Mouse (Mus musculus) inflammation-experienced regulatory T-cells, adult 6 months (primary cell): ENCODE results near the gene Zfp831. TPM values are rescaled to one million over a fixed set of nuclear protein-coding genes. Genes with fewer than 3 reads are reported as not detected.

ENCODE experiments used
- ATAC-seq: one replicate; pipeline ENCODE4 v1.8.0; 2017
- polyA plus RNA-seq, 3 experiments: library from polyadenylated mRNA; unstranded; fragments of 100-300 nt; shearing (Covaris generic); gene quantifications; one replicate each; pipeline ENCODE4 v1.2.1; 2017

The Zfp831 gene
- polyA plus RNA-seq, 3 experiments from 2014 or later = 7.7 to 9.6 (median 9.0) TPM

GRCm38 (mm10) chr2:174652864-174653263 is 9.5 kb downstream of the Zfp831 start:
- no peak for ATAC-seq

GRCm38 (mm10) chr2:174655341-174655740 is 12.0 kb downstream of the Zfp831 start:
- no peak for ATAC-seq

GRCm38 (mm10) chr2:174658229-174658844 is 15.0 kb downstream of the Zfp831 start:
- peak; percentile 68 for ATAC-seq

GRCm38 (mm10) chr2:174659874-174660273 is 16.5 kb downstream of the Zfp831 start:
- ATAC-seq = no peak

GRCm38 (mm10) chr2:174660321-174660720 is 17.0 kb downstream of the Zfp831 start:
- no peak for ATAC-seq

- ATAC-seq = no peak
Measured at GRCm38 (mm10) chr2:174661436-174662171, 18.3 kb downstream of the Zfp831 start.

- no peak for ATAC-seq
Measured at GRCm38 (mm10) chr2:174662593-174662992, 19.3 kb downstream of the Zfp831 start.

- no peak for ATAC-seq
Measured at GRCm38 (mm10) chr2:174665404-174665803, 22.1 kb downstream of the Zfp831 start.

GRCm38 (mm10) chr2:174668806-174669205 is 25.5 kb downstream of the Zfp831 start:
- ATAC-seq = no peak

- peak; percentile 24 for ATAC-seq
Measured at GRCm38 (mm10) chr2:174672506-174673190, 29.3 kb downstream of the Zfp831 start.

GRCm38 (mm10) chr2:174673592-174674286 is 30.4 kb downstream of the Zfp831 start:
- no peak for ATAC-seq

- ATAC-seq = no peak
Measured at GRCm38 (mm10) chr2:174674287-174675045, 31.1 kb downstream of the Zfp831 start.

GRCm38 (mm10) chr2:174675642-174676041 is 32.3 kb downstream of the Zfp831 start:
- ATAC-seq = peak; percentile 78

GRCm38 (mm10) chr2:174701351-174701750 is 58.0 kb downstream of the Zfp831 start:
- no peak for ATAC-seq

GRCm38 (mm10) chr2:174707101-174707500 is 63.8 kb downstream of the Zfp831 start:
- no peak for ATAC-seq

- no peak for ATAC-seq
Measured at GRCm38 (mm10) chr2:174708587-174708986, 65.3 kb downstream of the Zfp831 start.

- ATAC-seq = no peak
Measured at GRCm38 (mm10) chr2:174710185-174710584, 66.9 kb downstream of the Zfp831 start.

GRCm38 (mm10) chr2:174712043-174712442 is 68.7 kb downstream of the Zfp831 start:
- no peak for ATAC-seq

- ATAC-seq = no peak
Measured at GRCm38 (mm10) chr2:174715938-174716337, 72.6 kb downstream of the Zfp831 start.

- no peak for ATAC-seq
Measured at GRCm38 (mm10) chr2:174717857-174718256, 74.5 kb downstream of the Zfp831 start.

GRCm38 (mm10) chr2:174727114-174727823 is 83.9 kb downstream of the Zfp831 start:
- ATAC-seq = no peak

GRCm38 (mm10) chr2:174731939-174732338 is 88.6 kb downstream of the Zfp831 start:
- ATAC-seq = no peak
